Mouse (Mus musculus) embryonic fibroblast, embryonic 13.5 days (primary cell): ENCODE measurements around the gene Ttll5.

Source experiments
- CTCF ChIP-seq: IDR thresholded peaks from 2 replicates; pipeline ENCODE4 v1.5.1; 2011; ENCODE audit warnings: mild to moderate bottlenecking, control low read depth, low read length, moderate library complexity, borderline replicate concordance; ENCODE audit not compliant: insufficient read depth
- POLR2A ChIP-seq: IDR thresholded peaks from 2 replicates; pipeline ENCODE4 v1.6.1; 2011; ENCODE audit warnings: low read depth, mild to moderate bottlenecking, control low read depth, low read length, moderate library complexity

- TF ChIP-seq CTCF (no peak), POLR2A (peak; percentile 71)
Measured at GRCm38 (mm10) chr12:86082481-86083012, 258.1 kb downstream of the Ttll5 start, which contains the start of gene Ift43.
